Mouse (Mus musculus): Measurements from ENCODE around the gene Ikzf3. TPM values are rescaled to one million over a fixed set of nuclear protein-coding genes. Genes with fewer than 3 reads are reported as not detected.
A peak's percentile ranks its signal among the peaks of the same experiment; 100 is the strongest.

Gene Ikzf3
- total RNA-seq (2015; ENCODE audit: low replicate concordance): 2.7 and 3.1 TPM in 2 replicates
- 1.4 and 2.6 TPM in 2 replicates for total RNA-seq (2017; ENCODE audit: low replicate concordance)

DNA sequence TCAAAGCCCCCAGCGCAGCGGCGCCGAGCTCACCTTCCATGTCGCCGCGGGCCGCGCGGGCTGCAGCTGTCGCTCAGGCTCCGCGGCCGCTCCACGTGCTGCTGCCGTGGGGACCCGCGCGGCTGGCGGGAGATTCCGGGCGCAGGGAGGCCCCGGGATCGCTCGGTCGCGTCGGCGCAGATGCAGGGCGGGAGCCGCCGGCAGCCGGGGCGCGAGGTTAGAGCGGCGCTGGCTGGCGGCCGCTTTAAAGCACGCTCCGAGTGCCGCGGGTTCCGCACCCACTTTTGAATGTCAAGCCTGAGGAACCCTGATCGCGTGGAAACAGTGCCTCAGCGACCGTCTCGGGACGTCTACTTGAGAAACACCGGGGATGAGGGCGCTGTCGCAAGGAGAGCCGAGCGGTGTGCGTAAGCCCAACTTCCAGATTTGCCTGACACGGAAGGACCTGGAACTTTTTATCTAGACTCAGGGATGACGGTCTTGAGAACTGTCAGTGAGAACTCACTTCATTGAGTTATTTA is at the start of gene Ikzf3:
Gene Ikzf3 (minus strand): TSS at position 321 of the 521 bp plus-strand sequence.
- ATAC-seq (replicated peaks; ENCODE audit: low FRiP score, poor library complexity, severe bottlenecking): no peak

DNA sequence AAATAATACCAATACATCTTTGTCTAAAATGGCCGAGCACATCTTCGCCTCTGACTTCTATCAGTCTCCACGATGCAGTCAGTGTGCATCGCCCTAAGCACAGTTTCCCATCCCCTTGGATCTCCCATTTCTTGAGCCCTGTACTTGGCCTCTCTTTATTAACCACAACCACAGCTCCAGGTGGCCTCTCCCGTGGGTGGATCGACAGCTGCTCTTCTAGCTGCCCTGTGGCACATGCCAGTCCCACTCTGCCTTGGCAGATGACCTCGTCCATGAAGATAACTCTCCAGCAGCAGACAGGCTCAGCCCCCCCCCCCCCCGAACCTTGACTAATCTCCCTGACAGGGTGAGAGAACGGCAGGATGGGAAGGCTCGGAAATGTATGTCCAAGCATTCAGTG is 49.6 kb upstream of the Ikzf3 start:
- no peak for ATAC-seq (replicated peaks; ENCODE audit: low FRiP score, poor library complexity, severe bottlenecking)

DNA sequence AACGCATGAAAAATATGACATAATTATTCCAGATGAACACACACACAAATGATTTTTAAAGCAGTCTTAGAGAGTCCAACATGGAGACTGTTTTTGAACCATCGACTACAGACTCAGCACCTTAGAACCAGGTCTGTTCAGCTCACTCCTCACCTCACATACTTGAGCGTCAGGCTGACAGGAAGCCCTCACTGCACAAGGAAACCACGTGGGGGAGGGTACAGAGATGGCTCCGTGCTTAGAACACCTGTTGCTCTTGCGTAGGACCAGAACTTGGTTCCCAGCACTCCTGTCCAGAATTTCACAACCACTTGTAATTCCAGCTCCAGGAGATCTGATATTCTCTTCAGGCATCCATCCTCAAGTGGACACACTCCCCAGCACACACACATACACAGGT is 49.2 kb upstream of the Ikzf3 start:
- ATAC-seq (replicated peaks; ENCODE audit: low FRiP score, poor library complexity, severe bottlenecking): no peak

DNA sequence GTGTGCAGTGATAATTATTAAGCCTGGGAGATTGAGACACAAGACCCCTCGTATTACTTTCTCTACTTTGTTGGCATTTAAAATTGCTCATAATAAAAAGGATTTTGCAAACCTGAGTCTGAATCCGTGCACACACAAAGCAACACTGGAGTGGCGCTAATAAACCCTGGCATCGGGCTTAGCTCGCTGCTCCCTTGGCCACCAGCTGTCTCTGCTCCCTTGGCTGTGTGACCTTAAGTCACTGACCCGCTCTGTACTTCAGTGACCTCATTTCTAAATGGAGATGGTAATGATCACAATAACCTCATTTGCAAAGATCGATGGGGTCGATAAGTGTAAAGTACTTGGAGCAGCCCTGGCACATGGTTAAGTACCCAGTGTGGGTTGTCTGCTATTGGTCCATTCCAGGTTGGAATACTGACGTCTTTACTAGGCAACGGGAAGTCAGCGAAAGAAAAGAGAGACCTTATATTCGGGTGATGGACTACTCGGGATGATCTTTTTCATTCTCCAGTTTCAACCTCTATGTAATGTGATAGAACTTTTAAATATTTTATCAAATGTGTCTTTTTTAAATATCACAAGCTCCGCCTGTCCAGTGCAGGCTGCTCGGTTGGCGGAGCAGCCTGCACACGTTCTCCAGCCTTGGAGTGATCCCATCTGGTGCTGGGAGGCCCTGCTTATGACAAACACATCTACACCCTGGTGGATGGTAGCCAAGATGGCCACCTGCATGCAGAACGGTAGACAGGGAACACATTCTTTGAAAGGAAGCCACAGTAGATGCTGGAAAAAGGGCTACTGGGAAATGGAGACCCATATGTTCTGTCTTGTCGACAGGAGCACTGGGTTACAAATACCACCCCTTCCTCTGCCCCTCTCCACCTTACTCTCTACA is 45.0 kb upstream of the Ikzf3 start:
- no peak for ATAC-seq (replicated peaks; ENCODE audit: low FRiP score, poor library complexity, severe bottlenecking)

DNA sequence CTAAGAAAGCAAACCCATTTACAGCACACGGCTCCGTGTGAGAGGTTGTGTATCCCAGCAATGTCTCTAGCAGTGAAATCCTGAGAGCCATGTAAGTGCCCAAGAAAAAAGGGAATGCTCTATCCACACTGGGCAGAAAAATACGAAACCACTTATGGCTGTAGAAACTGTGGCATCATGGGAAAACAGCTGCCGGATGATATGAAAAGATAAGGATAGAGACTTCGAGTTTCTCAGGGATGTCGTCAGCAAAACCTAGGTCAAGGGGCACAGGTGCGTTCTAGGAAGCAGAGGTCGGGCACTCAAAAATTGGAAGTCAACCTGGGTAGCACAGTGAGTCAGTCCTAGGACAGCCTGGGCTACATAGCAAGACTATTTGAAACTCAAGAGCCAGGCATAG is 43.5 kb upstream of the Ikzf3 start:
- no peak for ATAC-seq (replicated peaks; ENCODE audit: low FRiP score, poor library complexity, severe bottlenecking)

DNA sequence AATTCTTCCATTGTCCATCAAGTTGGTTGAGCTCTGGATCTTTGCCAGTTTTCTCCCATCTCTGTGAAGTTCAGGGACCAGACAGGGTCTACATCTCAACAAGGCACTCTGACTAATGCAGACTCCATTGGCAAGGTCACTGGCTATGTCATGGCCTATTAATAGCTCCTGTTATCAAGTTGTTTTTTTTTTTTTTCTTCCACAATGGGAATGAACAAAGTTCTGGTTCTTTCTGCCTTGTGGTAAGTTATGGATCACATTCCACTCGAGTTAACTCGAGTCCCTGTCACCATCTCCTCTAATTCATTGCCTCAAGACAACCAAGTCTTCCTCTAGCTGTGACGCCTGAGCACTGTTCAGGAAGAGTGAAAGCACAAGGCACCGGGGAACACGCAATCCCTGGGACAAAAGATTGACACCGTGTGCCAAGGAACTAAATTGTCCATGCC is 43.0 kb upstream of the Ikzf3 start:
- no peak for ATAC-seq (replicated peaks; ENCODE audit: low FRiP score, poor library complexity, severe bottlenecking)

DNA sequence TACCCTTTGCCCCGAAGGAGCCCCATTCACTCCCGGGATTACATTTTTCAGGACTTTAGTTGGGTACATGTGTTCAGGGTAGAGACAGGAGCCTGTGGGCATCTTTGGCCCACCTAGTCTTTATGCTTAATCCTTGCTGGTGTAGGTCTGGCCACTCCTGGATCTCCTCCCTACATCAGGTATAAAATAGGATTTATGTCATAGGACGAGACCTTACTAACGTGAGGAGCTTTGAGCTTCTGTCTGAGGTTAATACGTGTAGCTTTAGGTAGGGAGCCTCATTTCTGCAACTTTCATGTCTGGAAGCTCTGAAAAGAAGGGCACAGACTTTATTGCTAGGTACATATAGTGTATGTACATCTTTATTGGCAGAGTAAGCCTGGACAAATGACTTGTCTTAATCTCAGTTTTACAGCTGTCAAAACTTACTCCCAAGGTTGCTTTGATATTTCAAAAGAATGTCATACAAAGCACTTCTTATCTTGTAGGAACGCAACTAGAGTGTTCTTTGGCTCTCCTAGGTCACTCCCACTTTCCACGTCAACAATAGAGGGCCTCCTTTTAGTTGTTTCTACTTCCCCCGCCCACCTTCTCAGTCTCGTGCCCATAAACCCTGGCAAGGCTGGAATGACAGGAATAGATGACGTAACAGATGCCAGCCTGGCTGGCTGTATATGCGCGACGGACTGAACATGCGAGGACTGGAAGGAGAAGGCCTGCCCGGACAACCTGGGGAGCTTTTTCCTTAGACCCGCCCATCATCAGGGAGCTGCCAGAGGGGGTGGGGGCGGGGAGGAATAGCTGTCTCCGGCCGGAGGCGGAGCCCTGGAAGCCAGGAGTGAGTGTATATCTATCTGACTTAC is 42.1 kb upstream of the Ikzf3 start:
- ATAC-seq (replicated peaks; ENCODE audit: low FRiP score, poor library complexity, severe bottlenecking): peak; percentile 65

DNA sequence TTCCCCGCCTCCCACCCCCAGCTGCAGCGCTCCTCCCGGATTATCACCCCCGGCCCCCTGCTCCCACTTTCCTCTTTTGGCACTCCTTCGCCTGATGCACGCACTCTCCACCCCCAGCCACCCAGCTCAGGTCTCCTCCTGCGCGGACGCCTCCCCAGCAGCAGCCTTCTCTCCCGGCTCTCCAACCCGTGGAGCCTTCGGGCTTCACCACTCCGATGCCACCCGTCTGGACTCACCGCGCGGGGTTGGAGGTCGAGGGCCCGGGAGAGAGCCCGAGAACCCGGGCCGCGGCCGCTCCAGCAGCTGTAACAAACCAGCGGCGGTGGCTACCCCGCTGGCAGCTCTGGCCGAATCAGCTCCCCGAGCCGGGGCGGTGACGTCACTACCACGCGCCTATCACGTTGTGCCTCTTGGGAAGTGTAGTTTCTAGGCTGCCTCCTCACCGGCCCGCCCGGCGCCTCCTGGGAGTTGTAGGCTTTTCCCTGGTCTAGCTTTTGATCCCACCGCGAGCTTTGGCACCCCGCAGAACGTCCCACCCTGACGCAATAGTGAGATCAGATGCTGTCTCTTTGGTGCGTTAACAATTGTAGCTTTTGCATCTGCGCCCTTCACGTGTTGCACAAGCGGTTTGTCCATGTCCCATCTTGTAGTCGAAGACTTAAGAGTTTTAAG is 41.2 kb upstream of the Ikzf3 start, which contains the start of gene Ormdl3:
Gene Ormdl3 (minus strand): TSS at position 477 of the 672 bp plus-strand sequence.
- ATAC-seq (replicated peaks; ENCODE audit: low FRiP score, poor library complexity, severe bottlenecking): peak; percentile 66

DNA sequence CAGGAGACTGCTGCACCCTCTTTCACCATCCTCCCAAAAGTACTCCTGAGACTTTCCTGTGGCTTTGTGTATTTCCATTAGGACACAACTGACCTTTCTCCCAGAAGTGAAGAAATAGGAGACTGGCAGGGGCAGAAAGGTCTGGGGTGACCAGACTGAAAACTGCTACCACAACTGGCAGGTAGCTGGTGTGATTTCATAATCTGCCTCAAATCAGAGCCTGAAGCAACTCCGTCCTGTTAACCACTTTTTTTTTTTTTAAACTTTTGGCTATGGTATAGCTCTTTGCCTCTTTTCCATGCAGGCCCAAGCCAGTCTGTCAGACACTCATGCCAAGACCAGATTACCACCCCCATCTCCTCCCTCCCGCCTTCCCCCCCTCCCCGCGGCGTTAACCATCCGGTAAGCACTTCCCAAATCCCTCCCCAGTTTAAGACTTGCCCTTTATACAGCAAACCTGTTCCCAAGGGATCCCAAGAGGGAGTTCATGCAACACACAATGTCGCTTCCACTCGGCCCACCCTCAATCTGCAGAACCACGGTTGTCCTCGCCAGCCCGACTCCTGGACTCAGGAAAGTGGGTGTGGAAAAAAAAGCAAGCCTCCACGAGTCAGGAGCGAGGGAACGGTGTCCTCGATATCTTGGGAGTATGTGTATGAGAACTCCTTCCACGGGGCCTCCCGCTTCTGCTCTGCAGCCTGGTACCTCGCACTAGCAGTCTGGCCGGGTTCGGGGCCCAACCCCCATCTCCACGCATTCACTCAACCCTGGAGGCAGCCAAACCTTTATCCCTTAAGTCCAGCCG is 40.5 kb upstream of the Ikzf3 start:
- no peak for ATAC-seq (replicated peaks; ENCODE audit: low FRiP score, poor library complexity, severe bottlenecking)

DNA sequence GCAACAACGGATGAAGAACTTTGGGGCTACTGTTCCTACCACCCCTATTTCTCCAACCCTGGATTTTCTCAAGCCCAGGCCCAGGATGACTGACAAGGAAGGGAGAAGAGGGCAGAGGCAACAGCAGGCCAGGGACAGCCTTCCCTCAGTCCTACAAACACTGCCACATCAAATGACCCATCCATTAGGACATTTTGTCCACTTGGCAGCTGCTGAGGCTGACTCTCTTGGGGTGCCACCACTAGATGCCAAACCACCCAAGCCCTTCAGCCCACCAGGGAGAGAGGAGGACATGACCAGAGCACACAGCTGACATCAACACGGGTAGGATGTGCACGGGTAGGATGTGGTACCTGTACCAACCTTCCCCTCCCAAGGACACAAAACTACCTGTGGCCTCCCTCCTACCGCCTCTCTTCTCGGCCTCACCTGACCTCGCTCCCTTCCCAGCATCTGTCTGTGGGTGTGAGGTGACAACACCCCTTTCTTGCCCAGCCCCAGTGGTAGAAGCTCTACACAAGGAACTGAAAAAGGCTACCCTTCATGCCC is 38.9 kb upstream of the Ikzf3 start:
- ATAC-seq (replicated peaks; ENCODE audit: low FRiP score, poor library complexity, severe bottlenecking): no peak

DNA sequence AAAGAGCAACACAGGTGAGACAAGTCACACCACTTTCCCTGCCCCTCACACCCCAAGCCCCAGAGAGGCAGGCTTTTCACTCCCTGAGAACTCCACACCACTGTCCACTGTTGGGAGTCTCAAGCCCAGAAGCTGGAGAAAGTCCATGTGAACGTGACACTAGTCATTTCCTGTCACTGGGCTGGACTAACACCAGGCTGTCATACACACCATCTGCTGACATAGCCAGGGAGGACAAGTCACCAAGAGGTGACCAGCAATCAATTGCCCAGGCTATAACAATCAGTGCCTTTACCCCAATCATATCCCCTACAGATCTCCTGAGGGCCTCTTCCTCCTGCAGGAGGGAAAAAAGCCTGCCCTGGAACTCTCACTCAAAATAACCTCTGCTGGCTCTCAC is 38.3 kb upstream of the Ikzf3 start:
- no peak for ATAC-seq (replicated peaks; ENCODE audit: low FRiP score, poor library complexity, severe bottlenecking)

DNA sequence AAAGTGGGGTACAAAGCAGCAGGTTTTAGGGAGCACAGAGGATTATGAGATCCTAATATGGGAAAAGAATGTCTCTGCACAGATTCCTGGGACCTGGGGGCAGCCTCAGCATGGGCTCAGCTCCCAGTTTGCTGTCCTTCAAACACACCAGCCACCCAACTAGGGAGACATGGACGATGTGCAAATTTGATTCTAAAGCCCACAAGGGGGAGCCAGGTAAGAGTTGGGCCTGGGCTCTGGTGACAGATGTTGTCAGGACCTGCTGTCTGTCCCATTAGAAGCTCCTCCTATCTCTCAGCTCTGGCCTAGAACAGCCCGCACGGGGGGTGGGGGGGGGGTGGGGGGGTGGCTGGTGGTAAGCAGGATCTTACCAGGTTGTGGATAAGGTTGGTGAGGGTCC is 37.7 kb upstream of the Ikzf3 start:
- 0 out of 2 replicates have a peak, but pooled peaks have one; percentile 13 for ATAC-seq (replicated peaks; ENCODE audit: low FRiP score, poor library complexity, severe bottlenecking)

DNA sequence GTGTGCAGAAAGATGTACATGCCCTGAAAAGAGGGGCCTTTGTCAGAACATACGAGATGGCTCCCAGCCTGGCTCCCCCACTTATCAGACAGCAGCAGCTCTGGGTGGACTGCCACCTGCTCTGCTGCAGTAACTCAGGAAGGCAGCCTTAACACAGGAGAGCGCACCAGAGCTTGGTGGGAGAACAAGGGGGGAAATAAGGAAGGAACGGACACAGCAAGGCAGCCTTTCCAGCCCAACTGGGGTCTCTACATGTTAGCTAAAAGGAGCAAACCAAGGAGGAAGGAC is 37.4 kb upstream of the Ikzf3 start:
- peak; percentile 48 for ATAC-seq (replicated peaks; ENCODE audit: low FRiP score, poor library complexity, severe bottlenecking)

DNA sequence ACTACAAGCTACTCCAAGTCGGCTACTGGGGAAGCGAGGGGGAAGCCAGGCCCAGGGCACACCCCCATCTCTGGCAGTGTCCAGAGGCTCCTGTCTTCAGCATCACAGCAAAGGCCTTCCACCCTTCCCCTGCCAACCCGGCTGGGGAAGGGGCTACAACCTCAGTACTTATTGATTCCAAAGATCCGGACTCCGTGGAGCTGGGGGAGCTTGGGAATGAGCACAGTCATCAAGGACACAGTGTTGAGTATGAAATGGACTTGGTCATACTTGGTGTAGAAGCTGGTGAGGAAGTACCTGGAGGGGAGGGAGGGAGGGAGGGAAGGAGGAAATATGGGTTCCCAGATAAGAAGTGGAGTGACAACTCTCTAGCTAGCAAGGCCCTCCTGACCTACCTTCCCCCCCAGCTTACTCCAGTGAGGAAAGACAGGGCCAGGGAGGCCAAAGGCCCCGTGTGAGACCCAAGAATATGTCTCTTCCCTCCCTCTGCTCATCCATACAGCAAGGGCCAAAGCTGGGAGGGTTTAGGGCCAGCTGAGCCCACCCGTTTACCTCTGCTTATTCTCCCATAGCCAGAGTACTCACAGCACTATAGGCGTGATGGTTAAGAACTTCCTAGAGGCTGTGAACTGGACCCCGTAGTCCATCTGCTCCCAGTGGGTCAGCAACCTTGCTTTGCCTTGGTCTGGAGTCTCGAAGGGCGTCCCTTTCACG is 36.9 kb upstream of the Ikzf3 start:
- peak; percentile 33 for ATAC-seq (replicated peaks; ENCODE audit: low FRiP score, poor library complexity, severe bottlenecking)

DNA sequence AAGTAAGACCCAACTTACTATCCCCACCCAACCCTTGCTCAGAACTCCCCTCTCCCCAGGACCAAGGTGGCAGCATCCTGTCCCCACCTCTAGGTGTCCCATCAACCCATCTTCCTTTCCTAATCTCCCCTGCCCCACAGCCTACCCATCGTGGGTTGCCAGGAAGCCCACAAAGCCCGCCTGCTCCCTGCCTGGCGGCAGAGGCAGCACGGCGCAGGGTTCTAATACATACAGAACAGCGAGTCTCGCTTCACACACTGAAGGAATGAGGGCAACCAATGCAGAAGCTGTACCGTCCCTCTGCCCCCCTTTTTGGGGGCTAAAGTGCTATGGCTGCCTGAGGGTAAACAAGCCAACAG is 36.2 kb upstream of the Ikzf3 start:
- peak; percentile 17 for ATAC-seq (replicated peaks; ENCODE audit: low FRiP score, poor library complexity, severe bottlenecking)

DNA sequence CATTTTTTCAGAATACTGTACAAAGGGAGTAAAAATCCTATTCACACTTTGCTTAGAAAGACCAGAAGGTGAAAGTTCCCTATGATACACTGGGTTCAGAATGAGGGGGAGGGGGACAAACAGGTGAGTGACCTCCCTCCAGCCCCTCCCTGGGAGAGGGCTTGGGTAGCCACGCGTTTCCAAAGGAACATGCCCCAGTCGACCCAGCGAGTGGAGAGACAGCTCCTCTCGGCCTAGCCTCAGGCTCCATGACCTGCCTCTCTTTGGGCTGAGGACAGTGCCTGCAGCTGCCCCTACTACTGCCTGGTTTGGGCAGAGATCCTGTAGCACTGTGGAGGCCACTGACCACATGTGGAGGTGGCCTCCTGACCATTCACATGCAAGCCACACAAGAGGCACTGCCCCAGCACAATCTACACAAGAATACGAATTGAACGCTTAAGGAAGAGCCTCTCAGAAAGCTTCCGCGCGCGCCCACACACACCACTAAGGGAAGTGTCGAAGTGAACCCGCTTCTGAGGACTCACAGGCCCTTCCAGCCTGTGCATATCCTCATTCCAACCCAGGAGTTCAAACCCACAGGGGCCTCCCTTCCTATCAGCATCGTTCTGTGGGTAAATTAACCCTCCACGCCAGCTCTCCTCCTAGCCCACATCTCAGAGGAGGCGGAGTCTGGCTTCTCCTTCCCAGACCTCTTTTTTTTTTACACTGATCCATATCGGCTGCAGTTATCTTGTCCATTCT is 35.6 kb upstream of the Ikzf3 start:
- peak; percentile 22 for ATAC-seq (replicated peaks; ENCODE audit: low FRiP score, poor library complexity, severe bottlenecking)

DNA sequence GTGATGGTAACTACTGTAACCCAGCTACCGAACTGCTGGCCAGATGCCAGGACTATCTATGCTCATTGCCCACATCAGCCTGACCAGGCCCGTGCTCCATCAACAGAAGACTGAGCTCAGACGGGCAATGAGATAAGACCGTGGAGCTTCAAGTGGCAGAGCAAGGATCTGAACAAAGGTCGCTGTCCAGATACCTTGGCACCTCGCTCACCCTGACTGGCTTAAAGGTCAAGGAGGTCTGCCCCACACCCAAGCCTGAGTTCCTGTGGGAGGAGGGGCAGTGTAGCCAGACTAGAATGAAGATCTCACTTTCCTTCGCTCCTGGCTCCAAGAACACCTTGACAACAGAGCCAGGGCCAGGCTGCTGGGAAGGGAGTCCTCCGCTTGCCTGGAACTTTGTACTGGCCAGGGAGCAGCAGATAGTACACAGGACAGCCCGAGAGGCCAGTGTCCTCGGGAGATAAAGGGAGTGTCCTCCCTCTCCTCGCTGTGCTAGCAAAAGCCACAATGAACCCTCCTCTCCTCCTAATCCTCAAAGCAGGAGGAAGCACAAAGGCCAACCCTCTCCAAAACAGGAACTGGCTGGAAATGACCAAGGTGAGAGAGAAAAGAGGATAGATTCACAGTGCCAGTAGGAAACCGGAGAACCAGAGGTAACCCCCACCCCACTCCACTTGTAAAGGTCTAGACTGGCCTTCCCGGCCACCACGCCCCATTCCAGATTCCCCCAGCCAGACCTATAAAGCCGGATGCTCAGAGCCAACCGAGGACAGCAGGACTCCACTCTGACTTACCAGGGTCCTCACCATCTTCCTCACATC is 34.7 kb upstream of the Ikzf3 start:
- peak; percentile 52 for ATAC-seq (replicated peaks; ENCODE audit: low FRiP score, poor library complexity, severe bottlenecking)

All from erythroblast, adult 5-6 weeks (primary cell).